Mouse (Mus musculus) erythroblast, embryonic 14.5 days (primary cell): ENCODE measurements around the gene Dnajc17. TPM values are rescaled to one million over a fixed set of nuclear protein-coding genes. Genes with fewer than 3 reads are reported as not detected.

ENCODE experiments used
- H3K27me3 ChIP-seq: 2 replicates; pipeline ENCODE4 v1.6.1; 2012; ENCODE audit warnings: inconsistent platforms; ENCODE audit not compliant: control insufficient read depth
- H3K36me3 ChIP-seq: 2 replicates; pipeline ENCODE4 v1.6.1; 2012; ENCODE audit warnings: mild to moderate bottlenecking, inconsistent platforms; ENCODE audit not compliant: control insufficient read depth
- H3K4me1 ChIP-seq: 2 replicates; pipeline ENCODE4 v1.6.1; 2012; ENCODE audit warnings: inconsistent platforms; ENCODE audit not compliant: control insufficient read depth
- H3K4me3 ChIP-seq: replicated peaks from 2 replicates; pipeline ENCODE3; 2012; ENCODE audit warnings: moderate library complexity, mild to moderate bottlenecking, inconsistent platforms
- H3K9me3 ChIP-seq: 2 replicates; pipeline ENCODE4 v1.6.1; 2012; ENCODE audit warnings: low read length, inconsistent platforms, mixed read lengths; ENCODE audit not compliant: control insufficient read depth
- GATA1 ChIP-seq: IDR thresholded peaks from 2 replicates; pipeline ENCODE4 v1.6.1; 2012; ENCODE audit warnings: low read length, inconsistent platforms, mixed read lengths
- TAL1 ChIP-seq: IDR thresholded peaks from 3 replicates; pipeline ENCODE4 v1.6.1; 2012; ENCODE audit warnings: low read length, inconsistent platforms, mixed read lengths
- polyA plus RNA-seq: library from polyadenylated mRNA; stranded (reverse); fragments of >175 nt; gene quantifications from 2 replicates; pipeline ENCODE4 v1.2.3, GENCODE M21; 2012

Dnajc17 gene
- polyA plus RNA-seq, 1 experiment: 5.5 TPM

DNA sequence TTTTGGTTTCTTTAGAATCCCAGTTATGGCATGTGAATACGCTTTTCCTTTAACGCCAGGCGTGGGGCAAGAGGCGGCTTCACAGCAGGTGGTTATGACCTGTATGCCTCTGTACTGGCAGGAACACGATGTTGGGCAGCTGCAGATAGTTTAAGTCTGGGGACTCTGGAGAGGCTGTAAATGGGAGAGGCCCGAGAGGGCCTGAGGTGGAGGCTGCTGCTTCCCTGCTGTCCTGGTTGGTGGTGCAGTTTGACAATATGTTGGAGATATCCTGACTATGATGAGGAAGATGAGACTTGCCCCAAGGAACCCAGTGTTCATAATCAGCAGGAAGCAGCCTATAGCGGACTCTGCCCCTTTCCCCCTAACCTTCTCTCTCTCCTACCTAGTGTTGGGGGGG is 25.7 kb downstream of the Dnajc17 start:
- Histone ChIP-seq H3K27me3 (no peaks in the 10 kb centered on the region), H3K36me3 (peaks cover 50% of the 10 kb centered on the region), H3K4me1 (no peaks in the 10 kb centered on the region), H3K4me3 (no peak overlapping the region), H3K9me3 (no peaks in the 10 kb centered on the region)
- TF ChIP-seq TAL1 (no peak), GATA1 (no peak)

DNA sequence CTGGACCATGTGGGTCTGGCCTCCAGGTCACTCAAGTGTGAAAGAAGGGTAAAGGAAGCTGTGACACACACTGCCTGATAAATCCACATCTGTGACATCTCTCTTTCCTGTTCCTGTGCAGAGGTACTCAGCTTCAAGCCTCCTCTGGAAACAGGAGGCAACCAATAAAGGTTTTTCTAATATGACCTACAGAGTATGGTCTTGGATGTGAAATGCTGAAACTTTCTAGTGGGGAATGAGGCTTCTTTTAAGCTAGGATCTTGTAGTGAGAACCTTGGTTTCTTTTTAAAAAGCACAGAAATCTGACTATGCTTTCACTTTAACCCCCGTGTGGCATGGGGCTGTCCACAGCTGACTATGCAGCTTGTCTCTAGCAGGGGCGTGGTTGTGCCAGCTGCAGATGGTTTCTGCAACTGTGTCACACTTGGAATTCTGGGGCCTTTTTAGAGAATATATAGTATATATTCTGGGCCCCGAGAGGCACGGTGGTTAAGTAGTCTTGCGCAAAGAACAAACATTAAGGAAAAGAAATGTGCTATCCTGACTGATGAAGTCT is 31.1 kb downstream of the Dnajc17 start:
- Histone ChIP-seq H3K9me3 (no peaks in the 10 kb centered on the region), H3K36me3 (peaks cover 23% of the 10 kb centered on the region), H3K4me3 (no peak overlapping the region), H3K27me3 (no peaks in the 10 kb centered on the region), H3K4me1 (peaks cover 20% of the 10 kb centered on the region)
- TF ChIP-seq GATA1 (no peak), TAL1 (no peak)

DNA sequence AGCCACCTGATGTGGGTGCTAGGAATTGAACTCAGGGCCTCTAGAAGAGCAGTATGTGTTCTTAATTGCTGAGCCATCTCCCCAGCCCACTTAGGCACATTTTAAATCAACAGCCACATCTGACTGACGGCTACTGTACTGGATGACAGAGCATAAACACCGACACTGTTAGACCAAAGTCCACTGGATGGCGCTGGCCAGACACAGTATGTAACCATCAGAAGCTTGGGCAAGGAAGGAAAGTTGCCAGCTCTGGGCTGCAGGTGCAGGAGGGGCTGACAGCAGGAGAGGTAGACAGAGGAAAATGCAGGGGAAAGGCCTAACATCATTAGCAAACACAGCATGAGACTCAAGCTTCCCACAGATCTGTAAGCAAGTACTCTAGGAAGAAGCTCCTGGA is 31.8 kb downstream of the Dnajc17 start:
- Histone ChIP-seq H3K9me3 (no peaks in the 10 kb centered on the region), H3K4me3 (no peak overlapping the region), H3K4me1 (peaks cover 25% of the 10 kb centered on the region), H3K36me3 (peaks cover 28% of the 10 kb centered on the region), H3K27me3 (no peaks in the 10 kb centered on the region)
- no peak for TF ChIP-seq TAL1
- TF ChIP-seq GATA1: no peak

DNA sequence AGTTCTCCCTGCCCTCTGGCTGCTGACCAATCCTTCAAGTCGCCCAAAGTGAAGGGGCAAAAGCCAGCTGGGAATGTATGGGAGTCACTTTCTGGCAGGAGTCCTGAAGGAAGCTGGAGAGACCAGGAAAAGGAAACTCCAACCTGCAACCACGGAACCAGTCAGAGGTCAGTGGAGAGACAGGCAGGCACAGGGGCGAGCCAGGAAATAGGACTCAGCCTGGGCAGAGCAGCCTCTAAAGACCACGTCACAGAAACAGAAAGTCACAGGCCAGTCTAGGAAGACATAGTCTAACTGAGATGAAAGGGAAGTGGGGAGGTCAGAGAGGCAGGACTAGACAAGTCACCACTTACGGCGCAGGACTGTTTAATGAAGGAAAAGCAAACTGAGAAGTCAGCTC is 33.0 kb downstream of the Dnajc17 start:
- Histone ChIP-seq H3K9me3 (no peaks in the 10 kb centered on the region), H3K36me3 (peaks cover 28% of the 10 kb centered on the region), H3K4me1 (peaks cover 25% of the 10 kb centered on the region), H3K4me3 (no peak overlapping the region), H3K27me3 (no peaks in the 10 kb centered on the region; the same call in 1 of the 2 replicates)
- TF ChIP-seq GATA1 (no peak), TAL1 (no peak)

DNA sequence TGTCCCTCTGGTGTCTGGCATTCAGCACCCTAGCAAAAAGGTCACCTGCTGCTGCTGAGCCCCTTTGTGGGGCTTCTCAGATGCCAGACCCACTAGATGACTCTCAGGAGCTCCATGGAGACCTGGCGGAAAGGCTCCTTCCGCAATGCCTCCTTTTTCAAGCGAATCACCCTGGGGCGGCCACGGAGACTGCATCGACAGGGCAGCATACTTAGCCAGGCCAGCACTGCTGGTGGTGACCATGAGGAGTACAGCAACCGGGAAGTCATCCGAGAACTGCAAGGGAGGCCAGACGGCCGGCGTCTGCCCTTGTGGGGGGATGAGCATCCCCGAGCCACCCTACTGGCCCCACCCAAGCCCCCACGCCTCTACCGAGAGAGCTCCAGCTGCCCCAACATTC is 33.7 kb downstream of the Dnajc17 start:
- TF ChIP-seq TAL1 (no peak), GATA1 (no peak)
- peaks cover 25% of the 10 kb centered on the region for H3K4me1 ChIP-seq
- peaks cover 2% of the 10 kb centered on the region for H3K27me3 ChIP-seq
- H3K4me3 ChIP-seq: no peak overlapping the region
- peaks cover 21% of the 10 kb centered on the region for H3K36me3 ChIP-seq
- H3K9me3 ChIP-seq: no peaks in the 10 kb centered on the region

DNA sequence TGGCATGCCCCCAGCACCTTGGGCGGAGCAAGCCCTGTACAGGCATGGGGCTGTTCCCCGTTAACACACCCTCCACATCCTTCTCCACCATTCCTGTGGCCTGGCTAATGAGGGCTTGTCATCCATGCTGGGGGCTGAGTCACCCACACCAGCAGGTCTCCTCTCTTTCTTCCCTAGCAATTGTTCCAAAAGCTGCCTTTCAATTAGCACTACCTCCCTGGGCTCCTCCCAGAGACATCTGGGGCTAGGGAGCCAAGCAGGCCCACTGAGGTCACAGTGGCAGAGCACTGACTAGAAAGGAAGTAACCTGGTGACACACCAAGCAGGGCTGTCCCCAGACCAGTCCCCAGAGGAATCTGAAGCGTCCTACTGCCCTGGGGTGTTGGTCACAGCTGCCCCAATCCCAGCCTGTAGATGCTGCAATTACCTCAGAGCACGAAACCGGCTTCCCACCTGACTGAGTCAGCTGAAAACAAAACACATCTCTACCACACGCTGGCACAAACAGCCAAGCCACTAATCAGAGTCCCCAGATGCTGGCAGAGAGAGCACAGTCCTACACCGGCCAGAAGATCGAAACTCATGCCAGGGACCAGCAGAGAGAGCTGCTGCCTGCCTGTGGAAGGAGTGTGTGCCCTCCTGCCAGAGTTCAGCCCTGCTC is 34.5 kb downstream of the Dnajc17 start, which contains the start of gene Gm14137:
Gene Gm14137 (plus strand): TSS at position 519 of the 661 bp plus-strand sequence.
- Histone ChIP-seq H3K9me3 (no peaks in the 10 kb centered on the region), H3K4me3 (no peak within 1 kb of the TSS), H3K36me3 (peaks cover 14% of the 10 kb centered on the region), H3K4me1 (peaks cover 25% of the 10 kb centered on the region), H3K27me3 (peaks cover 10% of the 10 kb centered on the region)
- TF ChIP-seq TAL1 (no peak), GATA1 (no peak)

DNA sequence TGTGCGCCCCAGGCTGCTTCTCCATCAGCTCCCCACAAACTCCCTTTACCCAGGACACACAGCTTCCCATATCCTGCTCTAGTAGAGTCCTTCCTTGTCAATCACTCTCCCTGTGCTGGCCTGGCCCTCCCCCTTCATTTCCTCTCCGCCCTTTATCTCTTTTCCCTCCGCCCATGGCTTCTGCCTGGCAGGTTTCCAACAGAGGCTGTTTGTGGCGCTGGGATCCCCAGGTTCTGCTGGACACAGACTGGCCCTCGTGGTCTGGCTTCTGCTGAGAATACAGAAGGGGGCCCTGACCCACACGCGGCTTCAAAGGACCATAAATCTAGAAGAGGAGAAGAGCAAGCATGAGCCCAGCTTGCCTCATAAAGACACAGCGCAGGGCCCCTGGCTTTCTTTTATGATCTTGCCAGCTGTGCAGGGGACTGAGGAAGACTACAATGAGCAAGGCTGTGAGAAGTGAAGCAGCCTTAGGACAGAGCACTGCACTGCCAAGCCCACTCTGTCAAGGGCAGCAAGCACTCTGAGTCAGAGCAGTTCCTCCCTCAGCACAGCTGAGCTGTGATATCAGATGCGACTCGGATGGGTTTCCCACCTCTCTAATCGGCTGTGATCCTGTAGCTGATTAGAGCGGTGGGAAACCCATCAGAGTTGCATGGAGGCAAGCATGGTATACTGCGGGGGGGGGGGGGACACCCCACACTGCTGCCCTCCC is 35.6 kb downstream of the Dnajc17 start:
- H3K4me3 ChIP-seq: no peak overlapping the region
- TF ChIP-seq TAL1 (no peak), GATA1 (no peak)
- H3K9me3 ChIP-seq: no peaks in the 10 kb centered on the region
- peaks cover 26% of the 10 kb centered on the region for H3K4me1 ChIP-seq
- H3K36me3 ChIP-seq: peaks cover 7% of the 10 kb centered on the region
- H3K27me3 ChIP-seq: peaks cover 20% of the 10 kb centered on the region

DNA sequence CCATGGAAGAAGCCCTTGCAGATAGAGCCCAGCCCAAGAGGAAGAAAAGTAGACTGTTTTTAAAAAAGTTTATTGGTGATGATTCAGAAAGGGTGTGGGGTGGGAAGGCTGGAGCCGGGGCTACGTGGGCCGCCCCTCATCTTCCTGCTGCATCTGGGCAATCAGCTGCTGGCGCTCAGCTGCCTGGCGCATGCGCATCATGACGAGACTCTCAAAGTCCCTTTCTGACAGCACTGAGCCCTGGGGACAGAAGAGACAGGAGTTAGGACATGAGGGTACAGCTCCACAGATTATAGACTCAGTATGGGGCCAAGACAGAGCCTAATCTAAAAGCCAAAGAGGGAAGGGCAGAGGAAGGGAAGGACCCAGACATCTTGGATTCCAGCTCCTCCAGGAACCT is 36.1 kb downstream of the Dnajc17 start:
- TF ChIP-seq GATA1 (no peak), TAL1 (no peak)
- Histone ChIP-seq H3K36me3 (peaks cover 6% of the 10 kb centered on the region), H3K27me3 (peaks cover 26% of the 10 kb centered on the region), H3K4me3 (no peak overlapping the region), H3K4me1 (peaks cover 32% of the 10 kb centered on the region), H3K9me3 (peaks cover under 1% of the 10 kb centered on the region; the same call in 1 of the 2 replicates)

DNA sequence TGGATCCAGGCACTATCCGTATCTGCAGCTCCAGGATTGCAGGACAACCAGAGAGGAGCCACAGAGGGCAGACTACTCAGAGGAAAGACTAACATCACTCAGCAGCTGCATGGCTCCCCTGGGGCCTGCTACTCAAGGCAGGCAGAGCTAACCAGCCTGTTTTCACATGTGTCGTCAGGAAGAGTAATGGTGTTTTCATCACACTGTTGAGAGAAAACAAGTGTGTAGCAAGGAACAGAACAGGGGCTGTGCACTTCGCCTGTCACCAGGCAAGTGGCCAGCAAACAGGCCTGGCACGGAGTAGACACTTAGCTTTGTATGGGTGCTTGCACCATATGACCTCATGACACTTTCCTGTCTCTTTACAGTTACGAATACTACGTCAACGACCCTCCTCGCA is 37.0 kb downstream of the Dnajc17 start:
- H3K9me3 ChIP-seq: peaks cover 3% of the 10 kb centered on the region; the same call in 1 of the 2 replicates

More for the DNA sequence above, 37.0 kb downstream of the Dnajc17 start:
- H3K27me3 ChIP-seq: peaks cover 34% of the 10 kb centered on the region
- peaks cover 6% of the 10 kb centered on the region for H3K36me3 ChIP-seq
- no peak for TF ChIP-seq TAL1
- no peak for TF ChIP-seq GATA1
- H3K4me1 ChIP-seq: peaks cover 40% of the 10 kb centered on the region
- H3K4me3 ChIP-seq: no peak overlapping the region
